Mouse (Mus musculus) liver, embryonic 15.5 days (tissue): ENCODE data around the gene Men1. TPM values are rescaled to one million over a fixed set of nuclear protein-coding genes. Genes with fewer than 3 reads are reported as not detected.

ENCODE experiments used
- ATAC-seq: fragments of 200-750 bp; cut with Nextera tagmentation; 2 replicates; pipeline ENCODE4 v1.8.0; 2017; ENCODE audit warnings: moderate number of reproducible peaks, mild to moderate bottlenecking, moderate library complexity; ENCODE audit not compliant: insufficient read depth
- H3K27ac ChIP-seq: fragments of 300-500 bp; sonication (generic); replicated peaks from 2 replicates; pipeline ENCODE4 v1.5.1; 2015; ENCODE audit warnings: mild to moderate bottlenecking, inconsistent platforms
- H3K27me3 ChIP-seq: fragments of 300-500 bp; sonication (generic); 2 replicates; pipeline ENCODE4 v1.6.1; 2015; ENCODE audit warnings: mild to moderate bottlenecking, inconsistent platforms
- H3K36me3 ChIP-seq: fragments of 300-500 bp; sonication (generic); replicated peaks from 2 replicates; pipeline ENCODE4 v1.6.1; 2015; ENCODE audit warnings: moderate library complexity, mild to moderate bottlenecking, inconsistent platforms
- H3K4me1 ChIP-seq: fragments of 300-500 bp; sonication (generic); replicated peaks from 2 replicates; pipeline ENCODE4 v1.6.1; 2015; ENCODE audit warnings: inconsistent platforms
- H3K4me2 ChIP-seq: fragments of 300-500 bp; sonication (generic); 2 replicates; pipeline ENCODE4 v1.6.1; 2015; ENCODE audit warnings: moderate library complexity, mild to moderate bottlenecking, inconsistent platforms
- H3K4me3 ChIP-seq: fragments of 300-500 bp; sonication (generic); replicated peaks from 2 replicates; pipeline ENCODE4 v1.5.1; 2015; ENCODE audit warnings: mild to moderate bottlenecking, inconsistent platforms
- H3K9ac ChIP-seq: fragments of 300-500 bp; sonication (generic); 2 replicates; pipeline ENCODE4 v1.6.1; 2015; ENCODE audit warnings: moderate library complexity, mild to moderate bottlenecking, inconsistent platforms
- H3K9me3 ChIP-seq: fragments of 300-500 bp; sonication (generic); replicated peaks from 2 replicates; pipeline ENCODE4 v1.6.1; 2016; ENCODE audit warnings: inconsistent platforms
- WGBS: fragments of 180-500 bp; shearing (Covaris S2); methylation state at CpG from one replicate; pipeline ENCODE4 v1.1.7; 2015; ENCODE audit warnings: mixed read lengths; ENCODE audit not compliant: insufficient replicate concordance; 5-methylcytosine and 5-hydroxymethylcytosine counted together
- polyA plus RNA-seq: library from polyadenylated mRNA; unstranded; fragments of >200 nt; fragmentation: Nextera tagmentation; extraction: Ambion mirVana; gene quantifications from 2 replicates; pipeline ENCODE4 v1.2.1, GENCODE M21; 2015

Men1 gene
- polyA plus RNA-seq, 1 experiment from 2014 or later, result 25.1 TPM

GRCm38 (mm10) chr19:6294301-6294700 lies 40.5 kb upstream of the Men1 start:
- peaks cover 84% of the 10 kb centered on the region for H3K36me3 ChIP-seq
- peak overlapping the region; percentile 26; the same call in 1 of the 2 replicates for H3K27ac ChIP-seq

GRCm38 (mm10) chr19:6296551-6297210 lies 38.1 kb upstream of the Men1 start:
- WGBS, result 58% methylated on average over 5 of the region's 5 CpGs
- Histone ChIP-seq H3K27me3 (no peaks in the 10 kb centered on the region), H3K36me3 (peaks cover 79% of the 10 kb centered on the region), H3K4me2 (peak overlapping the region; percentile 42), H3K4me3 (no peak overlapping the region), H3K9ac (peak overlapping the region; percentile 40), H3K9me3 (no peaks in the 10 kb centered on the region), H3K4me1 (peaks cover 87% of the 10 kb centered on the region), H3K27ac (peak overlapping the region; percentile 96)
- ATAC-seq, result peak; percentile 20; the same call in 1 of the 2 replicates

More at GRCm38 (mm10) chr19:6294301-6294700, 40.5 kb upstream of the Men1 start:
- Histone ChIP-seq H3K4me2 (no peak overlapping the region), H3K9me3 (no peaks in the 10 kb centered on the region), H3K4me3 (no peak overlapping the region), H3K27me3 (no peaks in the 10 kb centered on the region), H3K9ac (no peak overlapping the region), H3K4me1 (peaks cover 86% of the 10 kb centered on the region)
- no peak for ATAC-seq
- 79% methylated on average over 17 of the region's 17 CpGs for WGBS

- peak overlapping the region; percentile 96 for H3K27ac ChIP-seq
- peak; percentile 56 for ATAC-seq
- peaks cover 73% of the 10 kb centered on the region for H3K36me3 ChIP-seq
- 41% methylated on average over 9 of the region's 9 CpGs for WGBS
- H3K9me3 ChIP-seq, result no peaks in the 10 kb centered on the region
- H3K27me3 ChIP-seq, result no peaks in the 10 kb centered on the region
- peaks cover 87% of the 10 kb centered on the region for H3K4me1 ChIP-seq
- peak overlapping the region; percentile 44; the same call in 1 of the 2 replicates for H3K9ac ChIP-seq
- peak overlapping the region; percentile 42 for H3K4me2 ChIP-seq
- no peak overlapping the region for H3K4me3 ChIP-seq
Observed at GRCm38 (mm10) chr19:6297641-6298040, 37.1 kb upstream of the Men1 start.

- Histone ChIP-seq H3K4me2 (peak overlapping the region; percentile 57), H3K4me3 (no peak overlapping the region)
Observed at GRCm38 (mm10) chr19:6299003-6299402, 35.8 kb upstream of the Men1 start.

GRCm38 (mm10) chr19:6299450-6300267 lies 35.1 kb upstream of the Men1 start:
- ATAC-seq, result no peak
- peak overlapping the region; percentile 14; the same call in 1 of the 2 replicates for H3K4me3 ChIP-seq
- H3K36me3 ChIP-seq, result peaks cover 56% of the 10 kb centered on the region
- no peaks in the 10 kb centered on the region for H3K27me3 ChIP-seq
- H3K27ac ChIP-seq, result peak overlapping the region; percentile 96
- peak overlapping the region; percentile 52 for H3K9ac ChIP-seq
- 38% methylated on average over 7 of the region's 7 CpGs for WGBS
- peaks cover 99% of the 10 kb centered on the region for H3K4me1 ChIP-seq
- no peaks in the 10 kb centered on the region for H3K9me3 ChIP-seq
- peak overlapping the region; percentile 57 for H3K4me2 ChIP-seq

More at GRCm38 (mm10) chr19:6299003-6299402, 35.8 kb upstream of the Men1 start:
- Histone ChIP-seq H3K27me3 (no peaks in the 10 kb centered on the region), H3K27ac (peak overlapping the region; percentile 96), H3K9me3 (no peaks in the 10 kb centered on the region), H3K36me3 (peaks cover 63% of the 10 kb centered on the region), H3K4me1 (peaks cover 94% of the 10 kb centered on the region), H3K9ac (0 out of 2 replicates have a peak overlapping the region, but pooled peaks have one; percentile 52)
- no peak for ATAC-seq
- WGBS, result 61% methylated on average over 4 of the region's 4 CpGs

- 24% methylated on average over 7 of the region's 7 CpGs for WGBS
- Histone ChIP-seq H3K9ac (peak overlapping the region; percentile 52), H3K27me3 (no peaks in the 10 kb centered on the region), H3K36me3 (peaks cover 49% of the 10 kb centered on the region), H3K4me2 (peak overlapping the region; percentile 57), H3K27ac (peak overlapping the region; percentile 96), H3K9me3 (no peaks in the 10 kb centered on the region), H3K4me1 (peaks cover 100% of the 10 kb centered on the region), H3K4me3 (peak overlapping the region; percentile 14)
- peak; percentile 79 for ATAC-seq
Observed at GRCm38 (mm10) chr19:6300402-6300841, 34.4 kb upstream of the Men1 start.

- 47% methylated on average over 5 of the region's 5 CpGs for WGBS
- ATAC-seq, result no peak
- H3K27ac ChIP-seq, result peak overlapping the region; percentile 96
- H3K9ac ChIP-seq, result no peak overlapping the region
- H3K4me1 ChIP-seq, result peaks cover 99% of the 10 kb centered on the region
- no peak overlapping the region for H3K4me3 ChIP-seq
- no peaks in the 10 kb centered on the region for H3K27me3 ChIP-seq
- H3K9me3 ChIP-seq, result no peaks in the 10 kb centered on the region
- peaks cover 32% of the 10 kb centered on the region for H3K36me3 ChIP-seq
- H3K4me2 ChIP-seq, result no peak overlapping the region
Observed at GRCm38 (mm10) chr19:6302114-6302513, 32.7 kb upstream of the Men1 start.

- H3K27me3 ChIP-seq, result no peaks in the 10 kb centered on the region
- no peak for ATAC-seq
- H3K9me3 ChIP-seq, result no peaks in the 10 kb centered on the region
- peaks cover 99% of the 10 kb centered on the region for H3K4me1 ChIP-seq
- no peak overlapping the region for H3K9ac ChIP-seq
- no peak overlapping the region for H3K4me3 ChIP-seq
- H3K36me3 ChIP-seq, result peaks cover 28% of the 10 kb centered on the region
- peak overlapping the region; percentile 96 for H3K27ac ChIP-seq
- WGBS, result 11% methylated on average over 4 of the region's 4 CpGs
- no peak overlapping the region for H3K4me2 ChIP-seq
Observed at GRCm38 (mm10) chr19:6302522-6302921, 32.3 kb upstream of the Men1 start.

GRCm38 (mm10) chr19:6303831-6304230 lies 30.9 kb upstream of the Men1 start:
- Histone ChIP-seq H3K27me3 (no peaks in the 10 kb centered on the region), H3K27ac (peak overlapping the region; percentile 68), H3K36me3 (peaks cover 14% of the 10 kb centered on the region), H3K4me2 (no peak overlapping the region), H3K9me3 (no peaks in the 10 kb centered on the region), H3K4me3 (no peak overlapping the region), H3K9ac (peak overlapping the region; percentile 15; the same call in 1 of the 2 replicates), H3K4me1 (peaks cover 98% of the 10 kb centered on the region)
- 52% methylated on average over 6 of the region's 6 CpGs for WGBS
- ATAC-seq, result no peak

- H3K4me1 ChIP-seq, result peaks cover 90% of the 10 kb centered on the region
- H3K9me3 ChIP-seq, result no peaks in the 10 kb centered on the region
- 0 out of 2 replicates have a peak overlapping the region, but pooled peaks have one; percentile 99 for H3K4me2 ChIP-seq
Observed at GRCm38 (mm10) chr19:6304787-6305516, 29.8 kb upstream of the Men1 start.

More at GRCm38 (mm10) chr19:6304787-6305516, 29.8 kb upstream of the Men1 start:
- WGBS, result 21% methylated on average over 5 of the region's 5 CpGs
- no peak overlapping the region for H3K4me3 ChIP-seq
- ATAC-seq, result 0 out of 2 replicates have a peak, but pooled peaks have one; percentile 5
- peak overlapping the region; percentile 84 for H3K27ac ChIP-seq
- H3K27me3 ChIP-seq, result no peaks in the 10 kb centered on the region
- H3K9ac ChIP-seq, result no peak overlapping the region
- H3K36me3 ChIP-seq, result peaks cover 3% of the 10 kb centered on the region; the same call in 1 of the 2 replicates
